Mouse (Mus musculus) frontal cortex, adult 2 months (tissue): Measurements from ENCODE around the gene Pigyl. TPM values are rescaled to one million over a fixed set of nuclear protein-coding genes. Genes with fewer than 3 reads are reported as not detected.

Experiments used
- DNase-seq, 2 experiments: peaks; one replicate each; pipeline ENCODE4 v3.0.0; 2022; ENCODE audit warnings: low spot score in 1 of 2; ENCODE audit errors: extremely low spot score in 1 of 2
- polyA plus RNA-seq: library from polyadenylated mRNA; depleted of rRNA; stranded (reverse); fragments of >200 nt; gene quantifications from 2 replicates; pipeline ENCODE4 v1.2.3, GENCODE M21; 2012; rRNA removed

Pigyl gene
- polyA plus RNA-seq, 1 experiment: 93.7 TPM

DNA sequence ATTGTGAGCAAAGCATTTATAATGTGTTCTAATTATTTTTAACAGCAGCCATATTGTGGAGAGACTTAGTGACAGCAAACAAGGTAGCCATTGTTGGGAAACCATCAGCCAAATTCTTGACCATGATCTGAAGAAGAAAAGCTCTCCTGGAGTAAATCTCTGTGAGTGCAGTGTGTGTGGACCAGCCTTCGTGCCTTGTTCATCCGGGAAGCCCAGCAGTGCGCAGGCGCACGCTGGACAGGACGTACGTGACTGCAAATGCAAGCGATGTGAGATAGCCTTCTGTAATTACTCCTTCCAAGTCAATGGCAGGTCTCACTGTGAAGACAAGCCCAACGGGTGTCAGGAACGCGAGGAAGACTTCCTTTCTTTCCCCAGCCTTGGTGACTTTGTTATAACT lies 12.7 kb downstream of the Pigyl start:
- no peak for DNase-seq

- no peak for DNase-seq
Observed at GRCm38 (mm10) chr9:22172318-22172717, 15.7 kb downstream of the Pigyl start.

DNA sequence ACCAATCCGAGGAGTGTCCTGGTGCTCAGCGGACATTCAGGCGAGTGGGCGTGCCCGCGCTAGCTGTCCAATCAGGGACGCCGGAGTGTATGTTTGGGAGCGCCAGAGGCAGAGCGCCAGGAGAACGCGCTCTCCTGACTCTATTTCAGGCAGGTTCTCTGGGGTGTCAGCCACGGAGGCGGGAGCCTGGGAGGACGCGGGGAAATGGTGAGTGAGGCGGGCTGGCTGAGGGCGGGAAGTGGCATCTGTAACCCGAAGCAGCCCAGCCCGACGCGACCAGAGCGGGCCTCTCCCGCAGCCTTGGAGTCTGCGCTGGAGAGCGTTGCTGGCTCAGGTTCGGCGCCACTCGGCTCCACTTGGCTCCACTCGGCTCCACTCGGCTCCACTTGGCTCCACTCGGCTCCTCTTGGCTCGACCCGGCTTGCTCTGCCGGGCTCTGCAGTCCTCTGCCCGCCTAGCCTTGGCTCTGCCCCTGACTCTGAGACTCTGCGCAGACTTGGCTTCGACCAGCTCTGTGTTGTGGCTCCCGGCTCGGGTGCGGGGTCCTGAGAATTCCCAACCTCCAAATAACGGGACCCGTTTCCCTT lies 31.5 kb downstream of the Pigyl start, which contains the start of gene Zfp872:
TSS of gene Zfp872 (plus strand) at position 66 of the 587 bp plus-strand sequence.
- peak in 1 of 2 experiments; percentile 31 for DNase-seq

GRCm38 (mm10) chr9:22196412-22196811 lies 39.8 kb downstream of the Pigyl start:
- no peak for DNase-seq

Other genes starting within 250 kb of the Pigyl start
- gene Rab3d, start 238.7 kb upstream of the Pigyl start, polyA plus RNA-seq: 10.9 and 13.6 TPM in 2 replicates
- gene Ccdc159, start 229.4 kb upstream of the Pigyl start, polyA plus RNA-seq: 18.3 and 26.9 TPM in 2 replicates
- 53.8 and 53.9 TPM in 2 replicates for gene Tmem205, start 229.3 kb upstream of the Pigyl start, polyA plus RNA-seq
- 182 and 192 TPM in 2 replicates for gene Plppr2, start 219.8 kb upstream of the Pigyl start, polyA plus RNA-seq
- gene Swsap1, start 201.1 kb upstream of the Pigyl start, polyA plus RNA-seq: 9.0 and 10.1 TPM in 2 replicates
- gene Epor, start 193.3 kb upstream of the Pigyl start, polyA plus RNA-seq: 8.8 and 10.3 TPM in 2 replicates
- 5.0 and 6.7 TPM in 2 replicates for gene Rgl3, start 167.4 kb upstream of the Pigyl start, polyA plus RNA-seq
- gene Ccdc151, start 154.2 kb upstream of the Pigyl start, polyA plus RNA-seq: 6.9 TPM in 2 replicates
- 106 and 112 TPM in 2 replicates for gene Prkcsh, start 154.0 kb upstream of the Pigyl start, polyA plus RNA-seq
- gene Elavl3, start 104.8 kb upstream of the Pigyl start, polyA plus RNA-seq: 143 and 155 TPM in 2 replicates
- gene Gm49318, start 85.6 kb upstream of the Pigyl start, polyA plus RNA-seq: 0.54 TPM in 1 of 2 replicates, not detected in the other
- 38.2 and 39.5 TPM in 2 replicates for gene Zfp653, start 85.5 kb upstream of the Pigyl start, polyA plus RNA-seq
- gene Ecsit, start 71.4 kb upstream of the Pigyl start, polyA plus RNA-seq: 62.5 and 64.9 TPM in 2 replicates
- 1.4 and 2.3 TPM in 2 replicates for gene Cnn1, start 57.6 kb upstream of the Pigyl start, polyA plus RNA-seq
- gene Elof1, start 39.7 kb upstream of the Pigyl start, polyA plus RNA-seq: 107 and 121 TPM in 2 replicates
- gene Acp5, start 21.1 kb upstream of the Pigyl start, polyA plus RNA-seq: 0.60 and 1.6 TPM in 2 replicates
- gene Zfp872, start 31.2 kb downstream of the Pigyl start, polyA plus RNA-seq: 0.04 TPM in 1 of 2 replicates, not detected in the other
- gene Zfp809, start 68.9 kb downstream of the Pigyl start, polyA plus RNA-seq: 16.8 and 17.4 TPM in 2 replicates
- 1.3 and 1.7 TPM in 2 replicates for gene Zfp599, start 103.0 kb downstream of the Pigyl start, polyA plus RNA-seq
- 17.6 and 21.3 TPM in 2 replicates for gene Zfp810, start 150.8 kb downstream of the Pigyl start, polyA plus RNA-seq
- gene Anln, start 232.3 kb downstream of the Pigyl start, polyA plus RNA-seq: 7.5 and 7.9 TPM in 2 replicates